18 mouse cellular contexts compared by ENCODE assay signal in the genomic region with DNA sequence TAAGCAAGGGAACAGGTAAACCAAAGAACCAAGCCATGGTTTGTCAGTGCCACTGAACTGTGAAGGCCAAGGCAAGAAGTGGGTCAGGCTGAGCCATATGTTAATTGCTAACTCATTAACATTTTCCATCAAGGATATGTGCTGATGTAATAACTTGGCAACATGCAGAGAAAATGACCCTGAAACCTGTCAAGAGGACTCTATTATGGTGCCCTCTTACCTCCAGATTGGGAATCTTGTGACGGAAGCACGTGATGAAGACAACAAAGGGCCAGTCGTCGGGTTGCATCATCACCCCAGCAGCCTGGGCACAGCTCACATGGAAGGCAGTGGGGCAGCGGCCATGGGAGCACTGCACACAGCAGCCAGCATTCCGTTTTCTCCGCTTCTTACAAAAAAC. TPM values are rescaled to one million over a fixed set of nuclear protein-coding genes. Genes with fewer than 3 reads are reported as not detected.
A peak's percentile ranks its signal among the peaks of the same experiment; 100 is the strongest.
DNase-seq lines count a peak whose midpoint lies in the region; ATAC-seq and TF ChIP-seq lines count a peak whose summit lies in the region.
"Had no signal": no experiment of that assay in that cellular context is flagged by ENCODE, and none has a peak within 500 bp of the region (broad histone marks: within the 10 kb centered on the region; RNA-seq: fewer than 3 reads in every experiment).

No protein-coding gene starts in this region.

- peaks cover 82% of the 10 kb centered on the region for H3K36me3 ChIP-seq in kidney, postnatal 0 days (ENCODE audit: insufficient read depth, low read length)
- H3K36me3 ChIP-seq in hindbrain, embryonic 10.5 days, result peaks cover 98% of the 10 kb centered on the region

- no peaks in the 10 kb centered on the region for H3K4me1 ChIP-seq in kidney, postnatal 0 days (replicated peaks; ENCODE audit: insufficient read depth, low read length)
- no peaks in the 10 kb centered on the region for H3K4me1 ChIP-seq in hindbrain, embryonic 10.5 days (replicated peaks)
- H3K4me1 ChIP-seq: midbrain, embryonic 10.5 days; stomach, embryonic 15.5 days had no signal

- peak overlapping the region; percentile 95 for H3K27ac ChIP-seq in gastrocnemius, adult 2 months
- H3K27ac ChIP-seq in kidney, postnatal 0 days, result peak overlapping the region; percentile 36; the same call in 1 of the 2 replicates
- no peak overlapping the region for H3K27ac ChIP-seq in hindbrain, embryonic 10.5 days
- H3K27ac ChIP-seq: heart, embryonic 13.5 days; liver, embryonic 13.5 days; midbrain, embryonic 10.5 days; neural tube, embryonic 15.5 days; stomach, embryonic 15.5 days had no signal

- no peak for DNase-seq in gastrocnemius, adult 2 months
- DNase-seq in gastrocnemius, postnatal 25 days, result no peak
- DNase-seq in MN1 (ENCODE audit: low spot score), result peak; percentile 14
- peak; percentile 51 for DNase-seq in brain, adult 2 months (ENCODE audit: low read depth, low spot score)
- peak; percentile 19 for DNase-seq in kidney, postnatal 0 days (ENCODE audit: low spot score)
- no peak for DNase-seq in urinary bladder, postnatal 25 days (ENCODE audit: low spot score)
- no peak for DNase-seq in layer of hippocampus, postnatal 14 days (ENCODE audit: low spot score in 2 of 2)
- DNase-seq in hindbrain, embryonic 10.5 days (ENCODE audit: low spot score), result no peak
- DNase-seq: cerebellum, postnatal 14 days; gastrocnemius, postnatal 36 days; layer of hippocampus, postnatal 36 days; liver, embryonic 13.5 days; lung, postnatal 10 days had no signal

- ATAC-seq in kidney, postnatal 0 days (replicated peaks; ENCODE audit: low FRiP score, low read depth), result peak; percentile 73
- ATAC-seq: inflammation-experienced regulatory T-cells, adult 6 months had no signal

- intact Hi-C loops in gastrocnemius, adult 2 months (cut with DNase I), result no loop called here

- no peak overlapping the region for H3K4me2 ChIP-seq in kidney, postnatal 0 days (ENCODE audit: low read length)
- H3K4me2 ChIP-seq: heart, embryonic 13.5 days; liver, embryonic 13.5 days; neural tube, embryonic 15.5 days; stomach, embryonic 15.5 days had no signal

- WGBS in kidney, postnatal 0 days, result 85% methylated on average over 7 of the region's 7 CpGs
- 94% methylated on average over 7 of the region's 7 CpGs for WGBS in hindbrain, embryonic 10.5 days

- H3K9me3 ChIP-seq in kidney, postnatal 0 days (replicated peaks; ENCODE audit: low read length), result no peaks in the 10 kb centered on the region
- H3K9me3 ChIP-seq in hindbrain, embryonic 10.5 days, result no peaks in the 10 kb centered on the region
- H3K9me3 ChIP-seq: heart, embryonic 13.5 days; liver, embryonic 13.5 days; midbrain, embryonic 10.5 days; neural tube, embryonic 15.5 days; stomach, embryonic 15.5 days had no signal

- no peaks in the 10 kb centered on the region for H3K27me3 ChIP-seq in kidney, postnatal 0 days (ENCODE audit: insufficient read depth, low read length)
- no peaks in the 10 kb centered on the region for H3K27me3 ChIP-seq in hindbrain, embryonic 10.5 days (ENCODE audit: insufficient read depth, poor library complexity, severe bottlenecking)
- H3K27me3 ChIP-seq: heart, embryonic 13.5 days; liver, embryonic 13.5 days; neural tube, embryonic 15.5 days; stomach, embryonic 15.5 days had no signal

- peak overlapping the region; percentile 0; the same call in 1 of the 2 replicates for H3K4me3 ChIP-seq in gastrocnemius, adult 2 months
- no peak overlapping the region for H3K4me3 ChIP-seq in kidney, postnatal 0 days (replicated peaks; ENCODE audit: low read depth, low read length)
- no peak overlapping the region for H3K4me3 ChIP-seq in hindbrain, embryonic 10.5 days
- H3K4me3 ChIP-seq: heart, embryonic 13.5 days; liver, embryonic 13.5 days; midbrain, embryonic 10.5 days; neural tube, embryonic 15.5 days; stomach, embryonic 15.5 days had no signal

- no peak for TF ChIP-seq CTCF in gastrocnemius, adult 2 months (IDR thresholded peaks at IDR 0.05)
- no peak for TF ChIP-seq CTCF in kidney, postnatal 0 days (IDR thresholded peaks at IDR 0.05; ENCODE audit: low read depth)

- no peak overlapping the region for H3K9ac ChIP-seq in kidney, postnatal 0 days (ENCODE audit: low read depth, low read length)
- H3K9ac ChIP-seq: heart, embryonic 13.5 days; liver, embryonic 13.5 days; neural tube, embryonic 15.5 days; stomach, embryonic 15.5 days had no signal

RNA-seq across cellular contexts. Expression of gene St3gal3, which starts 9.0 kb away (rescaled TPM):
- total RNA-seq in gastrocnemius, adult 2 months (2021), result 10 to 100 TPM; 73.4 to 75.0 TPM
- total RNA-seq in gastrocnemius, postnatal 25 days (2021), result 10 to 100 TPM; 65.8 to 74.1 TPM
- 6.7 and 8.1 TPM in 2 replicates for polyA plus RNA-seq in kidney, postnatal 0 days (2015; fragmentation: Nextera tagmentation; extraction: Ambion mirVana)
- 10 to 100 TPM; 40.7 to 43.0 TPM for total RNA-seq in layer of hippocampus, postnatal 14 days (2021)
- 6.2 and 10.8 TPM in 2 replicates for polyA plus RNA-seq in hindbrain, embryonic 10.5 days (2016; fragmentation: Nextera tagmentation; extraction: Ambion mirVana)

RNA-seq across cellular contexts. Expression of gene Kdm4a, which starts 36.2 kb away (rescaled TPM):
- total RNA-seq in gastrocnemius, adult 2 months (2021), result 10 to 100 TPM; 18.0 to 34.4 TPM
- total RNA-seq in gastrocnemius, postnatal 25 days (2021), result 10 to 100 TPM; 14.7 to 20.9 TPM
- 32.2 and 32.8 TPM in 2 replicates for polyA plus RNA-seq in kidney, postnatal 0 days (2015; fragmentation: Nextera tagmentation; extraction: Ambion mirVana)
- 10 to 100 TPM; 52.6 to 55.7 TPM for total RNA-seq in layer of hippocampus, postnatal 14 days (2021)
- polyA plus RNA-seq in hindbrain, embryonic 10.5 days (2016; fragmentation: Nextera tagmentation; extraction: Ambion mirVana), result 33.9 and 40.2 TPM in 2 replicates

Comparison
In these comparisons a context has a peak if more than half of its experiments do, and no peak if none do; other contexts are left out.
1. DNase-seq: peak in MN1 (single experiment), brain, adult 2 months (single experiment) and kidney, postnatal 0 days (single experiment); none in gastrocnemius, adult 2 months (single experiment), gastrocnemius, postnatal 25 days (single experiment), urinary bladder, postnatal 25 days (single experiment), layer of hippocampus, postnatal 14 days (0 of 2) and hindbrain, embryonic 10.5 days (single experiment).